Mouse (Mus musculus) urinary bladder, adult 2 months (tissue): Measurements from ENCODE around the gene Ascl2. TPM values are rescaled to one million over a fixed set of nuclear protein-coding genes. Genes with fewer than 3 reads are reported as not detected.

ENCODE experiments used
- DNase-seq: peaks from one replicate; pipeline ENCODE4 v3.0.0; 2022; ENCODE audit warnings: low spot score
- polyA plus RNA-seq: library from polyadenylated mRNA; depleted of rRNA; stranded (reverse); fragments of >200 nt; gene quantifications from 2 replicates; pipeline ENCODE4 v1.2.3, GENCODE M21; 2012; rRNA removed

Gene Ascl2
- polyA plus RNA-seq, 1 experiment = 2.4 TPM

GRCm38 (mm10) chr7:142917659-142918058 lies 51.4 kb downstream of the Ascl2 start:
- DNase-seq = no peak

Other genes starting within 250 kb of the Ascl2 start
- not detected in 2 replicates for gene Ins2, start 225.9 kb downstream of the Ascl2 start, polyA plus RNA-seq
- gene Th, start 38.1 kb downstream of the Ascl2 start, polyA plus RNA-seq = 0.15 and 0.59 TPM in 2 replicates
- gene Tspan32, start 35.8 kb upstream of the Ascl2 start, polyA plus RNA-seq = 1.9 and 2.8 TPM in 2 replicates
- 591 and 684 TPM in 2 replicates for gene Cd81, start 83.5 kb upstream of the Ascl2 start, polyA plus RNA-seq
- gene Tssc4, start 100.0 kb upstream of the Ascl2 start, polyA plus RNA-seq = 44.7 and 57.5 TPM in 2 replicates
- 0.21 and 0.29 TPM in 2 replicates for gene Trpm5, start 125.4 kb upstream of the Ascl2 start, polyA plus RNA-seq
- gene Kcnq1, start 137.1 kb upstream of the Ascl2 start, polyA plus RNA-seq = 1.0 and 1.5 TPM in 2 replicates